ENCODE assay signal across 16 mouse cellular contexts in the genomic region with DNA sequence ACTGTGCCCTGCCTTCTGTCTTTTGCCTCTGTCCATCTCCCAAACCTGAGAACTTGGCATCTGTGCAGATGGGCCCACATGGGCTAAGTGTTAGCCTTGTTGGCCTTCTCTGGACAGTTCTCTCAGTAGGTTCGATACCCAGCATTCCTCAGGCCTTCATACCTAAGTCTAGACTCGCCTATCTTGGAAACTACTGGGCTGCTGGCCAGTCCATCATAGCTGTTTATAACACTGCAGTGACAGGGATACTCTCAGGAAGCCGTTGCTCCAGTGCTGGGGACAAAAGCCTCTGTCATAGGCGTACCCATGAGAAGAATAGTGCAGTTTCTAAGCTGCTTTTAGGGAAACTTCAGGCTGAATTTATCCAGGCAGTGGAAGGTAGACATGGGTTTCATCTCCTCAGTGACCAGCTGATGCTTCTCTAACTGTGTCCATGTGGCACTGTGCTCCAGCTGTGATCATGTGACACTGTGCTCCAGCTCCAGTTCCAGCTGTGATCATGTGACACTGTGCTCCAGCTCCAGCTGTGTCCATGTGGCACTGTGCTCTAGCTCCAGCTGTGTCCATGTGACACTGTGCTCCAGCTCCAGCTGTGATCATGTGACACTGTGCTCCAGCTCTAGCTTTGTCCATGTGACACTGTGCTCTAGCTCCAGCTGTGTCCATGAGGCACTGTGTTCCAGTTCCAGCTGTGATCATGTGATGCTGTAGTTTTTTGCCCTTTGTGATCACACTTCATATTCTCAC.
DNase-seq lines count a peak whose midpoint lies in the region; ATAC-seq lines count a peak whose summit lies in the region.
"Had no signal": no experiment of that assay in that cellular context is flagged by ENCODE, and none has a peak within 500 bp of the region (broad histone marks: within the 10 kb centered on the region; RNA-seq: fewer than 3 reads in every experiment).

No protein-coding gene starts in this region.

- no peak overlapping the region for H3K4me3 ChIP-seq in forebrain, embryonic 10.5 days
- no peak overlapping the region for H3K4me3 ChIP-seq in forebrain, embryonic 12.5 days (replicated peaks)
- H3K4me3 ChIP-seq in lung, embryonic 15.5 days = no peak overlapping the region
- no peak overlapping the region for H3K4me3 ChIP-seq in heart, embryonic 14.5 days (ENCODE audit: control insufficient read depth in 1 of 2, insufficient read depth in 1 of 2, low read depth in 1 of 2, low read length in 2 of 2)
- H3K4me3 ChIP-seq: embryonic facial prominence, embryonic 12.5 days; hindbrain, embryonic 15.5 days; limb, embryonic 12.5 days; midbrain, embryonic 12.5 days had no signal

- H3K9me3 ChIP-seq in forebrain, embryonic 10.5 days = no peaks in the 10 kb centered on the region
- no peaks in the 10 kb centered on the region for H3K9me3 ChIP-seq in forebrain, embryonic 12.5 days
- no peaks in the 10 kb centered on the region for H3K9me3 ChIP-seq in lung, embryonic 15.5 days
- no peaks in the 10 kb centered on the region for H3K9me3 ChIP-seq in heart, embryonic 14.5 days (ENCODE audit: control insufficient read depth, low read length)
- H3K9me3 ChIP-seq: embryonic facial prominence, embryonic 12.5 days; hindbrain, embryonic 15.5 days; limb, embryonic 12.5 days; midbrain, embryonic 12.5 days had no signal

- no peaks in the 10 kb centered on the region for H3K36me3 ChIP-seq in forebrain, embryonic 10.5 days (replicated peaks)
- no peaks in the 10 kb centered on the region for H3K36me3 ChIP-seq in forebrain, embryonic 12.5 days (replicated peaks)
- no peaks in the 10 kb centered on the region for H3K36me3 ChIP-seq in lung, embryonic 15.5 days
- H3K36me3 ChIP-seq in heart, embryonic 14.5 days (ENCODE audit: control insufficient read depth, insufficient read depth, low read length) = no peaks in the 10 kb centered on the region
- H3K36me3 ChIP-seq: embryonic facial prominence, embryonic 12.5 days; hindbrain, embryonic 15.5 days; limb, embryonic 12.5 days; midbrain, embryonic 12.5 days had no signal

- H3K4me1 ChIP-seq in forebrain, embryonic 10.5 days = peaks cover 48% of the 10 kb centered on the region
- peaks cover 32% of the 10 kb centered on the region for H3K4me1 ChIP-seq in forebrain, embryonic 12.5 days
- H3K4me1 ChIP-seq in lung, embryonic 15.5 days = peaks cover 79% of the 10 kb centered on the region
- peaks cover 51 to 81% of the 10 kb centered on the region in 2 experiments for H3K4me1 ChIP-seq in heart, embryonic 14.5 days (ENCODE audit: control insufficient read depth in 2 of 2, insufficient read depth in 2 of 2, low read length in 2 of 2)

- no peak overlapping the region for H3K4me2 ChIP-seq in forebrain, embryonic 12.5 days
- H3K4me2 ChIP-seq in lung, embryonic 15.5 days = no peak overlapping the region
- H3K4me2 ChIP-seq in heart, embryonic 14.5 days (ENCODE audit: low read length) = no peak overlapping the region
- H3K4me2 ChIP-seq: embryonic facial prominence, embryonic 12.5 days; hindbrain, embryonic 15.5 days; limb, embryonic 12.5 days; midbrain, embryonic 12.5 days had no signal

- H3K9ac ChIP-seq in forebrain, embryonic 12.5 days = no peak overlapping the region
- H3K9ac ChIP-seq in lung, embryonic 15.5 days = no peak overlapping the region
- H3K9ac ChIP-seq in heart, embryonic 14.5 days (ENCODE audit: low read length) = no peak overlapping the region
- H3K9ac ChIP-seq: embryonic facial prominence, embryonic 12.5 days; forebrain, postnatal 0 days; hindbrain, embryonic 15.5 days; limb, embryonic 12.5 days; midbrain, embryonic 12.5 days had no signal

- H3K27me3 ChIP-seq in forebrain, embryonic 10.5 days (ENCODE audit: poor library complexity, severe bottlenecking) = no peaks in the 10 kb centered on the region
- H3K27me3 ChIP-seq in forebrain, embryonic 12.5 days = no peaks in the 10 kb centered on the region
- H3K27me3 ChIP-seq in lung, embryonic 15.5 days = no peaks in the 10 kb centered on the region
- no peaks in the 10 kb centered on the region for H3K27me3 ChIP-seq in heart, embryonic 14.5 days (ENCODE audit: control insufficient read depth, insufficient read depth, low read length)
- H3K27me3 ChIP-seq: embryonic facial prominence, embryonic 12.5 days; hindbrain, embryonic 15.5 days; limb, embryonic 12.5 days; midbrain, embryonic 12.5 days; Patski had no signal

- 86% methylated on average over 4 of the region's 4 CpGs for WGBS in forebrain, embryonic 10.5 days
- 78% methylated on average over 4 of the region's 4 CpGs for WGBS in forebrain, embryonic 12.5 days
- WGBS in lung, embryonic 15.5 days = 39% methylated on average over 4 of the region's 4 CpGs
- WGBS in heart, embryonic 14.5 days = 19% methylated on average over 4 of the region's 4 CpGs

- no peak for DNase-seq in forebrain, embryonic 10.5 days (ENCODE audit: extremely low spot score, low spot score)
- no peak for DNase-seq in lung, postnatal 4 days
- peak; percentile 75 for DNase-seq in skeletal muscle tissue, adult 2 months (ENCODE audit: low read depth, low spot score)
- DNase-seq in right cerebral cortex, postnatal 10 days (ENCODE audit: low spot score in 2 of 2) = no peak
- DNase-seq in retina, embryonic 14.5 days (ENCODE audit: low spot score) = no peak
- DNase-seq: cerebellum, adult 9-11 months; forebrain, postnatal 0 days; spleen, adult 18-20 months had no signal

- ATAC-seq in forebrain, embryonic 12.5 days (ENCODE audit: low FRiP score) = no peak; the same call in 1 of the 2 replicates
- ATAC-seq in lung, embryonic 15.5 days (ENCODE audit: borderline replicate concordance, extremely low read depth, low FRiP score, low TSS enrichment) = no peak
- peak; percentile 28; the same call in 1 of the 2 replicates for ATAC-seq in heart, embryonic 14.5 days (ENCODE audit: insufficient number of reproducible peaks, insufficient read depth, low FRiP score, low read depth)
- ATAC-seq: forebrain, postnatal 0 days; Patski had no signal

- H3K27ac ChIP-seq in forebrain, embryonic 10.5 days = 0 out of 2 replicates have a peak overlapping the region, but pooled peaks have one; percentile 48
- no peak overlapping the region for H3K27ac ChIP-seq in forebrain, embryonic 12.5 days
- H3K27ac ChIP-seq in lung, embryonic 15.5 days = peak overlapping the region; percentile 85
- peak overlapping the region; percentile 74 to 81 for H3K27ac ChIP-seq in heart, embryonic 14.5 days (replicated peaks in 1 of 2; ENCODE audit: control insufficient read depth in 1 of 2, insufficient read depth in 1 of 2, low read depth in 2 of 2, low read length in 2 of 2)
- H3K27ac ChIP-seq: embryonic facial prominence, embryonic 12.5 days; hindbrain, embryonic 15.5 days; midbrain, embryonic 12.5 days had no signal
